Mouse (Mus musculus): ENCODE measurements around the gene Cfap77. TPM values are rescaled to one million over a fixed set of nuclear protein-coding genes. Genes with fewer than 3 reads are reported as not detected.
A peak's percentile ranks its signal among the peaks of the same experiment; 100 is the strongest.

Gene Cfap77
- total RNA-seq, 2 experiments from 2014 or later, result 0.51 TPM; not detected in 1

DNA sequence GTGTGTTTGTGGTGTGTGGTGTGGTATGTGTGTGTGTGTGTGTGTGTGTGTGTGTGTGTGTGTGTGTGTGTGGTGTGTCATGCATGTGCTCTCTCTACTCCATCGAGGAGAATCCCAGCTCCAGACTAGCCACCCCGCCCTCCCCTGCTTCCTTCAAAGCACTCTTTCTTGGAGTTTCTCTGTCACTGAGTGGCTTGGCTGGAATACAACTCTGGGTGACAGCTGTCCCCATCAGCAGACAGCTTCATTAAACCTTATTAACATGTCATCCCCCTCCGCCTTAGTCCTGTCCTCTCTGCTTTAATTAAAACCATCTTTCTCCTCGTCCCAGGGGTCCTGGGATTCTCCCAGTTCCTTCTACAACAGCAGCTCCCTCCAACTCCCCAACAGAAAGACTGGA is 59.4 kb downstream of the Cfap77 start:
- no peak for DNase-seq

DNA sequence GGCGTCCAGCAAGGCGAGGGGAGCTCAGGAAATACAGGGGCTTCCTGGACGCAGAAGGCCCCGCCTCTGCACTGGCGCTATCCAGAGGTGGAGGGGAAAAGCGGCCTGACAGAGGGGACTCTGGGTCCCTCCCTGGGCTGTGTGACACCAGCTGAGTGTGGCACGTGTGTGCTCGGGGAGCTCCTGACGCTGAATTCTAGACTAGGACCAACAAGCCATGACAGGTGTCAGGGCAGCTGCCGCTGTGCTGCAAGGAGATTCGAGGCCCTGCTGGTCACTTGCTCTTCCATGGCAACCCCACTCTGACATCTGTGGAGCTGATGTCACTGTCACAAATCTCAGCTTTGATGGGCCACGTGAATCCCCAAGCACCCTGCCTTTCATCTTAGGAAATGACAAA is 60.9 kb downstream of the Cfap77 start:
- no peak for DNase-seq

DNA sequence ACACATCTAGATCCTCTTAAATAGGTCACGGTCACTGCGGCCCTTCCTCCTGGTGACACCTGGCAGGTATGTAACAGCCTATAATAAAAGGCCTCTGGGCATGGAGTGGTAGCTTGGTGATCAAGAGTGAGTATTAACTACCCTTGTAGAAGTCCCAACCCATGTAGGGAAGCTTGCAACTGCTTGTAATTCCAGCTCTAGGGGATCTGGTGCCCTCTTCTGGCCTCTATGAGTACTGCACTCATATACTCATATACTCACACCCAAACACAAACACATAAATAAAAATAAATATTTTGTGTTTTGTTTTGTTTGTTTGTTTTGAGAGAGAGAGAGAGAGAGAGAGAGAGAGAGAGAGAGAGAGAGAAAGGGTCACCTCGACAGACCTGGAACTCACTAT is 66.1 kb downstream of the Cfap77 start:
- DNase-seq, result no peak

DNA sequence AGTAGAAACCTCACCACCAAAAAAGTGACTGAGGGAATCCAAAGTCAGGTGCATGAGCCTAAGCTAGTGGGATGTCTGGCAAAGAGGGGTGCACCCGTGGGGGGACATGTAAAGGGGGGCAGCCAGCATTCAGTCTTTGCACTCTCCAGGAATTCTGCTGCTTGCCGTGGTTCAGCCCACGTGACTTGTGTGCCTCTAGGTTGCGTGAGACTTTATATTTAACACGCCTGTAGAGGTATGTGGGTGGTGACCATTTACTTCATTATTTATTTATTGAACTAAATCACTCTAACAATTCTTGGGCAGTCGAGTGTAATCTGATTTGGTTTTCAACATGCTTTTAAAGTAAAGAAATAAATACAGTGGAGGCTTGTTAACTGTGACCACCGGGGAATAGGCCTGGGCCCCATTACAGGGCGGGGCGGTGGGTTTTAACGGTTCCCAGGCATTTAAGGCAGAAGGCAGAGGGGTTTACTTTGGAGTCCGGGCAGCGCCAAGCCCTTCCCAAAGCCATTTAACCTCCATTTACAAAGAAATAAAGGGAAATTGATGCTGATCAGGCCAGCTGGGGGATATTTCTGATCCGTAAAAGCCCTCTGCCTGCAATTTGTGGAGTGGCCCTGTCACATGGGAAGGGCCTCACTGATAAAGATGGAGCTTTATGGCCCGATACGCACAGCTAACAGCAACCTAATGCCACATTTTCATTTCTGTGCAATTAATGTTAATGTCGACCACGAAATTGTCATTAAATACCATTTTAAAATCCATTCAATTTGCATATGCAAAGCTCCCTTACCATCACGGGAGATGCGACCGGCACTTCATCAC is 74.6 kb downstream of the Cfap77 start:
- DNase-seq, result no peak

DNA sequence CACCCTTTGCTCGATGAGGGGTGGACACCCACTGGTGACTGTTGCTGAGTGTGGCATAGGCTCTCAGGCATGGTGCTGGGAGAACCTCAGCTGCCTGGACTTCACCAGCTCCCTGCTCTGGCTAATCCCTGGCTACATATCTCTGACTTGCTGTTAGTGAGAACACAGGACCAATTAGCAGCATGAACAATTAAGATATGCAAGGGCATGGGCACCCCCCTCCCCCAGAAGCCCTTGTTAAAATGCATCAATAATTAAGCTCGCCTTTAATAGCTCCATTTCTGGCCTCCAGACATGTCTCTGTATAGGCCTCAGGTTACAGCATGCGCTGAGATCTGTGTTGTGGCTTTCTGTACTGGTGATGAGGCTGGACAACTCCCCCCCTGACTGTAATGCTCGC is 76.4 kb downstream of the Cfap77 start:
- no peak for DNase-seq

DNA sequence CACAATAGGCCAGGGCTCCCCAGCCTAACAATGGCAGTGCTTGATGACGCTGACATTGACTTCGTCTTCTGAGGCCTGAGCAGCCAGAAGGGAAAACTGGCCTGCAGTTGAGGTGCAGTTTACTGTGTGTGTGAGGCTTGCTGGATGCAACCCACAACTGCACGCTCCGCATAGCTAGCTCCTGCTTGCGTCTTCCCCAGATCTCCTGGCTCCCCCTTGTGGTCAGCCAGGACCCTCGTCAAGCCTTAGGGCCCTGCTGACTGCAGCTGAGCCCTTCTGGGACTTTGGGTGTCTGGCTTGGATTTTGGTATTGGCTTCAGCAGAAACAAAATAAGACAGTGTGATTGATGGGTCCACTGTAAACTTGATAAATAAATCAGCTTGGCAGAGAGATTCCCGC is 78.2 kb downstream of the Cfap77 start:
- DNase-seq, result peak; percentile 67 to 80

DNA sequence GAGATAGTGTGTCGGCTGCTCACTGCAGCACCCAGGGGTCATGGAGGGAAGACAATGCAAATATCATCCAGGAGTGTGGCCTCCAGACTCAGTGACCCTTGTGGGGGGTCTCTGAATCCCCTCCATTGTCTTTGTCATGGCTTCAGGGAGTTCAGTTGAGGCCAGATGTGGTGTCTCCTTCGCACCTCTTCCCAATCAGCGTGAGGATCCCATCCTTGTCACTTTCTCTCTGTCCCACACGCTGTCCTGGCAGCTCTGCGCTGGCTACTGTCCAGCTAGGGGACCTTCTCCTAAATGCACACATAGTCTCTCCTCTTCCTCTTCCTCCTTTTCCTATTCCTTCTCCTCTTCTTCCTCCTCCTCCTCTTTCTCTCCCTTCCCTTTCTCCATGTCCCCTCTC is 79.3 kb downstream of the Cfap77 start:
- no peak for DNase-seq

DNA sequence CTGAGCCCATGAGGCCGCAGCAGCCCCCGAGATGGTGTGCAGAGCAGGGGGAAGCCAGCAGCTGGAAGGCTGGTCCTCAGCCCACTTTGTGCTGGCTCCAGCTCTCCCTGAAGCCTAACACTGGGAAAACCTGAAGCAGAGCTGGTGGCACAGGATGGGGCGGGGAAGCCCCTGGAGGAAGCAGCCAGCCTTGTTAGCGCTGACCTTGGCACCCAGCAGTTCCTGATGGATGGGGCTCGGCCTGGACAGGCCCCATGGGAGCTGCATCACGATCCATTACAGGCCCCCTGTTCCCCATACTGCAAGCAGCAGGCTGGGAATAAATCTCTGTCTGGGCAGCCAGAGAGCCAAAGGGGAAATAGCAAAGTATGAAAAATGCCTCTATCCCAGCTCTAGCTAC is 80.3 kb downstream of the Cfap77 start:
- DNase-seq, result no peak

DNA sequence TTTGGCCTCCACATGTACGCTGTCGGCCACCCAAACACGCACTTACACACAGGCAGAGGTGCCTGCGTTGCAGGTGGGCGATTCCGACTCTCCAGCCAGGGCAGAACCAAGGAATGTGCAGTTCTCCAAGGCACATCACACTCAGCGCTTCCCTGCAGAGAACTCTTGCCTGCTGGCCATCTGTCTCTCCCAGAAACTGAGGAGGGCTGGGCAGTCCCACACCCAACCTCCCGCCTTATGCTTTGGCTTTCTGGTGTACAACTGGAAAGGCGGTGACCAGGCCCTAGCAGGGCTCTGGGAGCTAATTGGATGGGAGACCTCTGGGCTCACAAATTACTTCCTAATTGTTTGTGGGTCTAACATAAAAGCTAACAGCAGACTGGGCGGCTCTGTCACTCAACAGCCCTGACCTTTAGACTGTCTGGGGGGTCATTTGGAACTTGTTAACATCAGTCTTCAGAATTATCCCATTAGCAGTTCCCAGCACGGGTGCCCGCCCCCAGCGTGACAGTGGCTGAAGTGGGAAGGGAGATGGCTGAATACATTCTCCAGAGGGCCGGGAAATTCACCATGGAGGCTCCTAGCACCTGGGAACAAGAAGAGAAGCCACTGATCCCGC is 80.9 kb downstream of the Cfap77 start:
- no peak for DNase-seq

DNA sequence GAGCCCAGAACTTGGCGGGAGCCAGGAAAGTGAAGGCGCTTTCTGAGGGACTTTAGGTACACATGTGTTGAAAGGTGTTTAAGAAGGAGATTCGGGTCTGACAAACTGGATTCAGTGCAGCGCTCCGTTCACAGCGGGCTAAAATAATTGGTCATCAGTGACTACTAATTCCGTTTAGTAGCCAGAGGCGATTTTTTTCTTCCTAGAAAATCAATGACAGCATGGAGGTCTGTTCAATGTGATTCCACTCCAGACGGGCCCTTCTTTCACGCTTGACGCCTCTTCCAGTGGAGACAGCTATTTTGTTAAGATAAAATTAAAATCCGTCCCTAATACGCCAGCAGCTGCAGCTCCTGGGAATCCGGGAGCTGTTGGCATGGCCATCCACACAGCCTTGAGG is 84.4 kb downstream of the Cfap77 start:
- DNase-seq, result no peak

DNA sequence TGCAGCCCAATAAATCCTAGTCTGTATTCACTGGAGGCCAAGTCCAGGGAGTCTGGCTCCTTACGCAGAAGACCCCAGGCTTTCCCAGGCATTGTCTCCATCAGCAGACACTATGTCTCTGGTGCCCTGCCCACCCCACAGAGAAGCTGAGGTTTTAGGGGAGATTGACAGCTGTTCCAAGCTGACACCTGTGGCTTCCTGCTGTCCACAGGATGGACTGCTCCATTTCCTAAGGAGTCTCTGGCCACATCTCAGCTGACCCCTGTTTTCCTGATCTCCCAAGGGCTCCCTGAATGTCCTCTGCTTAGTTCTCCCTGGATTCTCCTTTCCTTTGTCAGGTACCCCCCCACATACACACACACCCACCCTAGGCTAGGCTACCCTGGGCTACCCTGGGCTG is 86.6 kb downstream of the Cfap77 start:
- no peak for DNase-seq

DNA sequence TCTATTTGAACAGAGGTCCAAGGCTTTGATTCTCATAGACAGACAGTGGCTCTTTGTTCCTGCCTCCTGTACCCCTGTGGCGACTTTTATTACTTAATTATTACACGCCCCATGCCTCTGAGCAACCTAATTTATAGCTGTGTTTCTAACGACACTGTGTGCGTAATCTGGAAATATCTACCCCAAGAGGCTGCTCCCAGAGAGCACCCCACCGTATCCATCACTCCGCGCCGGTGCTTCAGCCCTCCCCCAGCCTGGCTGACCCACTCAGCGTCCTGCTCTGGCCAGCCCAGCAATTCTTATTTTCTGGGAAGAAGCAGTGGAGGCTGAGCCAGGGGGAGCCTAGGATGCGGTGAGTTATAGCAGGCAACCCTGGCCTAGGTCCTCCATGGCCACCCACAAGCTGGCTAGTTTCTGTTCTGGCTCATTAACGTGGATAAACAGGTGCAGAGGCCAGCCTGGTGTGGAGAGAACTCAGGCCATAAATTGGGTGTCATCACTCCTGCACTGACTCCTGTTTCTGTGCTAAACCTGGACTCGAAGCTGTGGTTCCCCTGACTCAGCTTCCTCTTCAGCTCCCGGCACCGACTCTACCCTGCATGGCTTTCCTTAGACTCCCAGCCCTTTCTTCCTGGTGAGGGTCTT is 88.6 kb downstream of the Cfap77 start:
- no peak for DNase-seq

DNA sequence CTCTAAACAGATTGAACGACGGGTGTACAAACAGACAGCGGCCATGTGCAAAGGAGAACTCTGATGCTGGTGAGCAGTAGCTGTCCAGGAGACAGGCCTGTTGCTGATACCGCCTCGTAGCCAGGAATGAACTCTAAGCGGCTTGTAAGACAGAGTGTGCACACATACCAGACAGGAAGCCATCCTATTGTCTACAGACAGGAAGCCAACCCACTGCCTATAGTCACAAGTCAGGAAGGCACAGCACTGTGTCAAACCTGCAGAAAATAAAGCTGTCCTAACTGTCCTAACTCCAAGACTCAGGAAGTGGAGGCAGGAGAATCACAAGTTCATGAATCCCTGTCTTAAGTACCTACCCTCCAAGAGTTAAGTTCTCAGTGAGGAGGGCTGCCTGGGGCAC is 91.3 kb downstream of the Cfap77 start:
- no peak for DNase-seq

DNA sequence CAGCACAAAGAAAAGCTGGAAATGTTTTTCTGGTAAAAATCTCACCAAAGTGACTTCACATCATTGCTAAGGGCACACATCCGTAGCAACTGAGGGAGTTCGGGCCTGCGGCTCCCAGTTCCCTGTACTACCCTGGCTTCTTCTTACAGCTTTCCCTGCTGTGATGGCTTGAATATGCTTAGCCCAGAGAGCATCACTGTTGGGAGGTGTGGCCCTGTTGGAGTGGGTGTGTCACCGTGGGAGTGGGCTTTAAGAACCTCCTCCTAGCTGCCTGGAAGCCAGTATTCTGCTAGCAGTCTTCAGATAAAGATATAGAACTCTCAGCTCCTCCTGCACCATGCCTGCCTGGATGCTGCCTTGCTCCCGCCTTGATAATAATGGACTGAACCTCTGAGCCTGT is 93.2 kb downstream of the Cfap77 start:
- no peak for DNase-seq

DNA sequence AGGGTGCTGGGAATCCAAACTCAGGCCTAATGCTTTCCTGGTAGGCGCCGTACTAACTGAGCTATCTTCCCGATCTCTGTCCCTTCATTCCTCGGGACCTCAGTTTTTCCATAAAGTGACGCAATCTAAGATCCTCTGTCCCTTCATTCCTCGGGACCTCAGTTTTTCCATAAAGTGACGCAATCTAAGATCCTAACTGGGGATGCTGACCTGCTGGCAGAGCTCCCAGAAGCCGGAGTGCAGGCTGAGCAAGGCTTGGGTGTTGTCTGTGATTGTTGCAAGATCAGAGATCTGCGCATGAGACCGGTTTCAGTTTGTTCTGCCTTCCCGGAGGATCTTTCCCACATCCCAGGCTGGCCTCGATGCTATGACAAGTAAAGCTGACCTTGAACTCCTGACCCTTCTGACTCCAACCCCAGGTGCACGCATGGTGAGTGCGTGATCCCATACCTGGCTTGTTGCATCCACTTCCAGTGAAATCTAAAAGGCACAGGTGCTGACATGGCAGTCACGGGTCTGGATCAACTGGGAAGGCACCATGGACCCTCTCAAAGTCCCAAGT is 93.8 kb downstream of the Cfap77 start:
- DNase-seq, result peak in 1 of 2 experiments; percentile 6

DNA sequence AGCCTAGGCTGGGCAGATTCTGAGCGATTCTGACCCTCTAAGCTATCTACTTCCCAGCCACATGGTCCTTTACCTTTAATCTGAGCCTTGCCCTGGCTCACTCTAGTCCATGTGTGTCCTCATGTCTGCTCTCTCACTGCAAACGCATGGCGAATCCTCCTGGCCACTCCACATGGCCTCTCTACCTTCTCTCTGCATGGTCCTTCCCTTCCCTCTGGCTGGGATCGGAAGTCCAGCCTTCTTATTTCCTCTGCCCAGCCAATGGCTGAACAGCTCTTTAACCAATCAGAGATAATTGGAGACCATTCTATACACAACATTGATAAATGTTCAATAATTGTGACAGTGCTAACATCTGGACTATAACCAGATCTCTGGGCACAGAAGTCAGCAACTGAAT is 98.0 kb downstream of the Cfap77 start:
- no peak for DNase-seq

DNA sequence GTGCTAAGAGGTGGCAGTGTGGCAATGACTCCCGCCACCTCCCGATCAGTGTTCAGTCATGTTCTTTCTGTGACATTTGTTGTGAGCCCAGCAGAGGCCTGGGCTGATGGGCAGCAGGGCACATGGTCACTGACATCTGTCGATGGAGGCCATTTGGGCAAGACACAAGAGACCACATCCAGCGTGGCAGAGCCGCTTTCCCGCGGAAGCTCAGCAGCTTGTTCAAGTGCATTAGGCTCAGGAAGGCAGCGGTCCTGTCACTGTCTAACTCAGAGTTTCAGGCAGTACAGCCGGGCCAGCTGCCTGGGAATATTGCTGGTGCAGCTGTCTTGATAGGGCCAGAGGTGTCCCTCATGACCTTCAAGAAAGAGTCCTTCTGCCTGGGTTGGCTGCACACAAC is 100.3 kb downstream of the Cfap77 start:
- DNase-seq, result no peak

DNA sequence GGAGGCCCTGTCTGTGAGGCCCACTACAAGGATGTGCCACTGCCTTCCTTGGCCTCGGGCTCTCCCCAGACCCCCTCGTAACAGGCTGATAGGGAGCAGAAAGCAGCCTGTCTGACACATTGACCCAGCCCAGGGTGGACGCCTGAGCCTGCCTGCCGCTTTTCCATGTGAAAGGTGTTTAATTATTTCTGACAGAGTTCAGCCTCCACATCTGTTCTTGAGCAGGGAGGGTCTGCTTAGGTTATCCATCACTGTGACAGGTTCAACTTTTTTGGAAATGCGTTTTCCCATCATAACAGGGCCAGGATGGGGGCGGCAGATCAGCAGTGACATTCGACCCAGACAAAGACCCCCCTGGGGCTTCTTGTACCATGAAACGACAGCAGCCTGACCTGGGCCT is 101.9 kb downstream of the Cfap77 start:
- DNase-seq, result no peak

DNA sequence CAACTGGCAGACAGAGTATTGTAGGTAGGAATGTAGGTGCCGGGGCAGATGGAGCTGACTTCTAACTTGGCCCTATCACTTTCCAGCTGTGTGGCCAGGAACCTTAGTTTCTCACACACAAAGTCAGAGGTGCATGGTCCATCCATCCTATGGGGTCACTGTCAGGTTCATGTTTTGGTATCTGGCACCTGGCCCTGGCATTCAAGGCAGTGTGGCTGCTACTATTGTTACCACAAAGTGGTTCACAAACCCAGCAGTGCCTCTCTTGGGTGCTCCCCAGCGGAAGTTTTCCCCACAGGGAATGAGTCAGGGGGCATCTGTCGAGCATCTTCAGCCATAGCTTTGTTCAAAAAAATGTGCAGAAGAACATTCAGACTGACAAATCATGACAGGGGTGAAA is 108.6 kb downstream of the Cfap77 start:
- DNase-seq, result no peak

DNA sequence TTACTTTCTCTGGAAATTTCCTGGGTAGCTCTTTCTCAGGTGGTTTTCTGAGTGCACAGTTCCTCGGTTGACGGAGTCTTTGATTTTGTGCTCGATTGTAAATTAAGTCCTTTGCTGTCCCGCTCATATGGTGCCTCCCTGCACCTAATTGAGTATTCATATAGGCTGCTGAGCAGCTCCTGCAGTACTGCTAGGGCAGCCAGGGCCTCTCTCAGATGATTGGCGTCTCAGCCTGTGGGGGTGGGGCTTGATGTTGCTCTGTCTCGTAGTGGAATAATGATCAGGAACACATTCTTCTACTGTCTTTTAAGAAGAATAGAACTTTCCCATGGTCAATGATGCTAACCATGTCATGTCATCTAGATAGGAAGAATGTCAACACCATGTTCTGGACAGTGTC is 109.5 kb downstream of the Cfap77 start:
- no peak for DNase-seq

DNA sequence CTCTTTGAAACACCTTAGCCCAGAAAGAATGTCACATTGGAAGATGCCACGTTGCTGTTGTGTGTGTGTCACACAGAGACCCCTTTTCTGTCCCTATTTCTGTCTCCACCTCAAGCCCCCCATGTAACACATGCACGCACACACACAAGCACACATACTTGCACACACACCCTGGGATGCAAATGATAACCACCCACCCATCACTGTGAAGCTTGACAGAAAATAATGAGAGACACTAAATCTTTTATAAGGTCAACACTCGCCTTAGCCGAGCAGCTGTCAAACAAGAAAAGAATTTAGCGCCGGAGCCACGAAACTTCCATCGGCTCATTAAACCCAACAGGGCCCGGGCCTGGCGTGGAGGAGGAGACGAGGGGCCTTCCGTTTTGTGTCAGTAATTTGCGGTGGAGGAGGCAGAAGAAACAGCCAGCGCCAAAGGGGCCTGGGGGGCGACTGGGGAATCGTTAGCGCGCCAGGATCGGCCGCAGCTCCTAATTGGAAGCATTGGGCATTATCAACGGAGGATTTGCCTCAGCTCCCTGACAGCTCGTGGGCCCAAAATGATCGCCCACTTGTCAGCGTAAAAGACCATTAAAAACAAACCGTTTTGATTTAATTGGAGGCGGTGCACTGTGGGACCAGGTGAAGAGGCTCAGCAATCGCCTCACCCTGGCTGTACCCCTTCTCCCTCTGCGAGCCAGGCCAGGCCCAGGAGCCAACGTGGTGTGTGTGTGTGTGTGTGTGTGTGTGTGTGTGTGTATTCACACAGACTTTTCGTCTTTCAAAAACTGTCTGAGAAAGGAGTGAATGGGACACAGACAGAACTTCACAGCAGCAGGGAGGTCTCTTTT is 111.0 kb downstream of the Cfap77 start:
- DNase-seq, result no peak

DNA sequence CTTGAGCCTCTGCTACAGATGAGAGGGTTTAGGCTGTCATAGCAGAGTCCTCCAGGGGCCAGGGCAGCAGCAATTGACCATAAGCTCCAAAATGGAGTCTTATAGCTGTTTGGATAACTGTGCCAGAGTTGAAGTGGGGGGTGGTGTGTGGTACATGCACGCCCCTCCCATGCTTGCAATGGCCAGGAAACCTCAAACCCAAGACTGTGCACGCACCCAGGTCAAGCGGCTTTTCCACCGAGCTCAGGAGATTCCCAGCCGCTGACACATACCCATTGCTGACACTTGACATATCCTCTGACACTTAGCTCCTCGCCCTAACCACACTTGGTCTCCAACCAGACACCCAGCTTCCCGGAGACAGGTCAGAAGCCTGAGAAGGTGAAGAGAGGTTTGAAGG is 115.9 kb downstream of the Cfap77 start:
- DNase-seq, result no peak

All from heart, adult 18-20 months (tissue).